Mouse (Mus musculus) hindbrain, embryonic 15.5 days (tissue): ENCODE results near the gene Dusp2. TPM values are rescaled to one million over a fixed set of nuclear protein-coding genes. Genes with fewer than 3 reads are reported as not detected.
"Not testable (repeated sequence)": the region's sequence is repeated elsewhere in the genome, so short reads cannot be mapped to it uniquely, and the experiment has no call there.

Source experiments
- ATAC-seq: fragments of 200-750 bp; cut with Nextera tagmentation; 2 replicates; pipeline ENCODE4 v1.8.0; 2017; ENCODE audit warnings: low read depth, moderate number of reproducible peaks, moderate TSS enrichment; ENCODE audit not compliant: low FRiP score
- H3K27ac ChIP-seq: fragments of 300-500 bp; sonication (generic); replicated peaks from 2 replicates; pipeline ENCODE4 v1.5.1; 2015; ENCODE audit warnings: mild to moderate bottlenecking, inconsistent platforms
- H3K27me3 ChIP-seq: fragments of 300-500 bp; sonication (generic); 2 replicates; pipeline ENCODE4 v1.6.1; 2015; ENCODE audit warnings: control low read depth, inconsistent platforms
- H3K36me3 ChIP-seq: fragments of 300-500 bp; sonication (generic); 2 replicates; pipeline ENCODE4 v1.6.1; 2015; ENCODE audit warnings: control low read depth, inconsistent platforms
- H3K4me1 ChIP-seq: fragments of 300-500 bp; sonication (generic); replicated peaks from 2 replicates; pipeline ENCODE4 v1.6.1; 2015; ENCODE audit warnings: control low read depth, inconsistent platforms
- H3K4me2 ChIP-seq: fragments of 300-500 bp; sonication (generic); 2 replicates; pipeline ENCODE4 v1.6.1; 2015; ENCODE audit warnings: moderate library complexity, mild to moderate bottlenecking, inconsistent platforms
- H3K4me3 ChIP-seq: fragments of 300-500 bp; sonication (generic); 2 replicates; pipeline ENCODE4 v1.5.1; 2015; ENCODE audit warnings: mild to moderate bottlenecking, inconsistent platforms
- H3K9ac ChIP-seq: fragments of 300-500 bp; sonication (generic); 2 replicates; pipeline ENCODE4 v1.6.1; 2015; ENCODE audit warnings: inconsistent platforms
- H3K9me3 ChIP-seq: fragments of 300-500 bp; sonication (generic); 2 replicates; pipeline ENCODE4 v1.6.1; 2016; ENCODE audit warnings: control low read depth, inconsistent platforms
- WGBS: fragments of 180-500 bp; shearing (Covaris S2); methylation state at CpG from one replicate; pipeline ENCODE4 v1.1.7; 2015; 5-methylcytosine and 5-hydroxymethylcytosine counted together
- polyA plus RNA-seq: library from polyadenylated mRNA; unstranded; fragments of >200 nt; fragmentation: Nextera tagmentation; extraction: Ambion mirVana; gene quantifications from 2 replicates; pipeline ENCODE4 v1.2.1, GENCODE M21; 2015

Dusp2 gene
- 13.0 and 14.2 TPM in 2 replicates for polyA plus RNA-seq

DNA sequence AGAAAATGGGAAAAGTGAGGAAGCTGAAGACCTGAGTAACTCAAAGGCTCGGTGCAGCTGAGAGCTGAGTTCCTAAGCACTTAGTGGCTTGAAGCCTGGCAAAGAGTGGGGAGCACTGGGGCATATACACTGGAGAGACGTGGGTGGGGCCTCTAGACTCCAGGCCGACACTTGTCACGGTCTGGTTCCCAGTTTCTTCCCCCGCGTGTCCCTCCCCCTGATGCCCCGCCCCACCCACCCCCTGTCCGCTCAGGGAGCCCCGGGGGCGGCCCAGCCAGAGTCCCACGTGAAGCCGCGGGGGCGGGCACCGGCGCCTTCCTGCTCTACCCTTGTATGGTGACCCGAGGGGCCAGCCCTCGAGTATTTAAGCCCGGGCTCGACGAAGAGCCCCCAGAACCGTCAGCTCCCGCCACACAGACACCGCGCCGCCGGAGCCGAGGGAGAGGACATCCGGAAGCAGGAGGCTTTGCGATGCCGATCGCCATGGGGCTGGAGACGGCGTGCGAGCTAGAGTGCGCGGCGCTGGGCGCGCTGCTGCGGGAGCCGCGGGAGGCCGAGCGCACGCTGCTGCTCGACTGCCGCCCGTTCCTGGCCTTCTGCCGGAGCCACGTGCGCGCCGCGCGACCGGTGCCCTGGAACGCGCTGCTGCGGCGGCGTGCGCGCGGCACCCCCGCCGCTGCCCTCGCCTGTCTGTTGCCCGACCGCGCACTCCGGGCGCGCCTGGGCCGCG lies at the start of gene Dusp2:
TSS of gene Dusp2 (plus strand) at position 393 of the 730 bp plus-strand sequence.
- Histone ChIP-seq H3K4me1 (peaks cover 19% of the 10 kb centered on the region), H3K4me2 (peak within 1 kb of the TSS; percentile 93), H3K27me3 (peaks cover 23% of the 10 kb centered on the region), H3K36me3 (no peaks in the 10 kb centered on the region), H3K9me3 (no peaks in the 10 kb centered on the region), H3K27ac (peak within 1 kb of the TSS; percentile 18), H3K9ac (peak within 1 kb of the TSS; percentile 53), H3K4me3 (peak within 1 kb of the TSS; percentile 53)
- WGBS: under 1% methylated on average over 62 of the region's 76 CpGs
- ATAC-seq: peak; percentile 86

DNA sequence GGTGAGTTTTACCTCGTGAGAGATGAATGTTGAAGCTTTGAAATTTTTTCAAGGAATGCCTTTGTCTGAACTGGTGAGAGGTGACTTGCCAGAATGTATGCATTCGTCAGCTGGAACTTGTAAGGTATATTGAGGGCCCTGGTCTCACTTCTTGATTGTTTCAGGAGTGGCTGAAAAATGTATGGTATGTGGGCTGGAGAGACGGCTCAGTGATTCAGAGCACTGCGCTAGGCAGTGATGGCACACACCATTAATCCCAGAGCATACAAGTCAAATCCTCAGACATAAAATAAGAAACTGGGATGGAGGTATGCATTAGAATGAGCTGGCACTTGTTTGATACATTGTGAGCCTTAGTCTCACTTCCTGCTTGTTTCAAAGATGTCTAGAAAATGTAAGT lies 43.7 kb upstream of the Dusp2 start:
- H3K36me3 ChIP-seq: peaks cover 63% of the 10 kb centered on the region

DNA sequence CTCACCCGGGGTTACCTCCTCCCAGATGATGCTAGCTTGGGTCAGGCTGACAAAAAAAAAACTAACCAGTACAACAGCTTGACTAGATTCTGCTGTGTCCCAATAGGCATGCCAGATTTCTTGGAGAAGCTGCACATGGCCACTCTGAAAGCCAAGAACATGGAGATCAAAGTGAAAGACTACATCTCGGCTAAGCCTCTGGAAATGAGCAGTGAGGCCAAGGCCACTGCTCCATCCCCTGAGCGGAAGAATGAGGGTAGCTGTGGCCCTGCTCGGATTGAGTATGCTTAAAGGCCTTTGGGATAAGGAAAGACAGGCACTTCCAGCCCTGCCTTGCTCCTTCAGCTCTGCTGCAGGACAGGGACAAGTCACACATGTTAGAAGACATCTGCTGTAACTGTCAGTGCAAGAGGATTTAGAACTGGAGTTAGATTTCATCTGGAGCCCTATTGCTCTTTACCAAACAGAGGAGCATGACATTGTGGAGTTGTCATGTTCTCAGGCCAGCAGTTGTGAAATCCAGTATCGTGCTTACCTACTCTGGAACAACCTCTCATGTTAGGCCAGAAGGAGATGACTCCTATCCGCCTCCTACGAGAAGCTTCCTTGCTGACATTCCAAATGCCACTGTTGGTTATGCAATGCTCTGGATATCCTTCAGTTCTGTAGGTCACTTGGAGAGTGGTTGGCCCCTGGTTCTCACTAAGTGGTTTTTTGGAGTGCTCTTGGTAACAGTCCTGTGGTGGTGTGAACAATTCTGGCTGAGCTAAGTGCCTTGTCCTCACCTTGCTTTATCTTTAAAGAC lies 38.8 kb upstream of the Dusp2 start:
- no peaks in the 10 kb centered on the region for H3K9me3 ChIP-seq
- H3K9ac ChIP-seq: no peak overlapping the region
- no peak overlapping the region for H3K27ac ChIP-seq
- WGBS: 95% methylated on average over 7 of the region's 7 CpGs
- no peak overlapping the region for H3K4me3 ChIP-seq
- H3K4me1 ChIP-seq: no peaks in the 10 kb centered on the region
- no peaks in the 10 kb centered on the region for H3K27me3 ChIP-seq
- no peak overlapping the region for H3K4me2 ChIP-seq
- peaks cover 86% of the 10 kb centered on the region for H3K36me3 ChIP-seq
- ATAC-seq: no peak

More for the DNA sequence above, 43.7 kb upstream of the Dusp2 start:
- H3K4me3 ChIP-seq: no peak overlapping the region
- no peaks in the 10 kb centered on the region for H3K9me3 ChIP-seq
- H3K9ac ChIP-seq: no peak overlapping the region
- no peak overlapping the region for H3K4me2 ChIP-seq
- no peak overlapping the region for H3K27ac ChIP-seq
- WGBS: 90% methylated on average over 4 of the region's 4 CpGs
- ATAC-seq: no peak
- no peaks in the 10 kb centered on the region for H3K4me1 ChIP-seq
- no peaks in the 10 kb centered on the region for H3K27me3 ChIP-seq

DNA sequence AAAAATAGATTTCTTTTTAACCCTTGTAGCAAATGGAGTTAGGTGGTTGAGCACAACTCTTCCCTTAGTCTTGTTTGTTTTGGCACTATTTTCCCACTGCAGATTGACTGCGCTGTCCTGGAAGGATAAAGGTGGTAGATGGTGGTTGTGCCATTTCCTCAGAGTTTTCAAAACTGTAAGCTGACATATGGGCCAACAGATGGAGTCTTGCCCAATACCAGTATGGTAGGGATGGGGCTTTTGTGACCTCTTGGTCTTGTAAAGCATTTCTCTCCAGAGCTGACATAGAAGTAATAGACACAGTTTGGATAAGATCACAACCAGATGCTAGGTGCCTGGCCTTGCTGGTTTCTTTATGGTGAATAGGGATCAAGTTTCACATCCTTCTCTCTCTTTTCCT lies 37.9 kb upstream of the Dusp2 start:
- no peak for ATAC-seq
- no peak overlapping the region for H3K9ac ChIP-seq
- no peaks in the 10 kb centered on the region for H3K4me1 ChIP-seq
- H3K9me3 ChIP-seq: no peaks in the 10 kb centered on the region
- peaks cover 80% of the 10 kb centered on the region for H3K36me3 ChIP-seq
- no peaks in the 10 kb centered on the region for H3K27me3 ChIP-seq
- 100% methylated on average over 1 of the region's 1 CpGs for WGBS
- H3K4me3 ChIP-seq: no peak overlapping the region
- H3K4me2 ChIP-seq: no peak overlapping the region
- H3K27ac ChIP-seq: no peak overlapping the region

DNA sequence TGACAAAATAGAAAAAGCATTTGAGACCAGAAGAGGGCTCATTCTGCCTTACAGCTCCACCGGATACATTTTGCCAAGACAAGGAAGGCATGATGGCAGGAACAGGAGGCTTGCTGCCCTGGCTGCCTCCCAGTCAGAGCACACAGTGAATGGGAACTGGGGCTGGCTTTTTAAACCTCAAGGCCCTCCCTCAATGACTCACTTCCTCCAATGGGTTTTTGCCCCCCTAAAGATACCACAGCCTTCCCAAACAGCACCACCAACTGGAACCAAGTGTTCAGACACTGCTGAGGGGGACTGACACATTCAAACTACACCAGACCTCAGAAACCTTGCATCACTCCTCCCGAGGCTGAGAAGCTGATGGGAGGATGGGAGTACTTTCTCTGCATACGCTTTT lies 35.3 kb upstream of the Dusp2 start:
- H3K4me2 ChIP-seq: no peak overlapping the region
- 88% methylated on average over 3 of the region's 3 CpGs for WGBS
- ATAC-seq: no peak

DNA sequence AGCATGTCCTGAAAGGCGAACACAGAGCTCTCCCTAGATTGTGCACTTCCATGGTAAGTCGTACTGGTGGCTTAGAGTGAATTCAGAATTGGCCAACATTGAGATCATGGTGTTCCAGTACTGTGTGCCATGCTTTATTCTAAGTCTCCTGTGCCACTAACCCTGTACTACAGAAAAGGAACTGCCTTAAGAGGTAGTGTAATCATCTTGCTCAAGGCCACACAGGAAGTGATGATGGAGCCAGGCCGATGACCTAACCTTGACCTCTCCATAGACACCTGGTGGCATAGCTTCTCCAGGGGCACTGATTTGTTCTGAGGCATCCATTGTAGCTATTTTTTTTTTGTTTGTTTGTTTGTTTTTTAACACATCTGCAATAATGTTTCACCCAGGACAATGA lies 34.1 kb upstream of the Dusp2 start:
- H3K36me3 ChIP-seq: peaks cover 46% of the 10 kb centered on the region
- ATAC-seq: no peak
- H3K27ac ChIP-seq: no peak overlapping the region
- 96% methylated on average over 3 of the region's 3 CpGs for WGBS
- H3K4me3 ChIP-seq: no peak overlapping the region
- no peaks in the 10 kb centered on the region for H3K9me3 ChIP-seq
- H3K27me3 ChIP-seq: no peaks in the 10 kb centered on the region
- H3K4me2 ChIP-seq: no peak overlapping the region
- H3K4me1 ChIP-seq: no peaks in the 10 kb centered on the region
- no peak overlapping the region for H3K9ac ChIP-seq

More for the DNA sequence above, 35.3 kb upstream of the Dusp2 start:
- Histone ChIP-seq H3K9me3 (no peaks in the 10 kb centered on the region), H3K36me3 (peaks cover 58% of the 10 kb centered on the region), H3K4me3 (no peak overlapping the region), H3K27me3 (no peaks in the 10 kb centered on the region), H3K9ac (no peak overlapping the region), H3K4me1 (no peaks in the 10 kb centered on the region), H3K27ac (no peak overlapping the region)

DNA sequence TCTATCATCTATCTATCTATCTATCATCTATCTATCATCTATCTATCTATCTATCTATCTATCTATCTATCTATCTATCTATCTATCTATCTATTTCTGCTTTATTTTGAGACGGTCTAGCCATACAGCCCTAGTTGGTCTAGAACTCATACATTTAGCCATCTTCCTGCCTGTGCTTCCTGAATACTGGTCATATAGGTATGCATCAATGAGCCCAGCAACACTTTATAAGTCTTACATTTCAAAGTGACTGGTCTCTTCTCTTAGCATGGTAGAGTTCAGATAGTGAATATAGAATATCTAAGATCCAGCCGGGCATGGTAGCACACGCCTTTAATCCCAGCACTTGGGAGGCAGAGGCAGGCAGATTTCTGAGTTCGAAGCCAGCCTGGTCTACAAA lies 31.8 kb upstream of the Dusp2 start:
- not testable (repeated sequence) for H3K4me2 ChIP-seq, H3K4me3 ChIP-seq, H3K27me3 ChIP-seq, ATAC-seq, H3K4me1 ChIP-seq, H3K27ac ChIP-seq, H3K9ac ChIP-seq, H3K9me3 ChIP-seq
- WGBS: 96% methylated on average over 4 of the region's 4 CpGs
- H3K36me3 ChIP-seq: peaks cover 23% of the 10 kb centered on the region

DNA sequence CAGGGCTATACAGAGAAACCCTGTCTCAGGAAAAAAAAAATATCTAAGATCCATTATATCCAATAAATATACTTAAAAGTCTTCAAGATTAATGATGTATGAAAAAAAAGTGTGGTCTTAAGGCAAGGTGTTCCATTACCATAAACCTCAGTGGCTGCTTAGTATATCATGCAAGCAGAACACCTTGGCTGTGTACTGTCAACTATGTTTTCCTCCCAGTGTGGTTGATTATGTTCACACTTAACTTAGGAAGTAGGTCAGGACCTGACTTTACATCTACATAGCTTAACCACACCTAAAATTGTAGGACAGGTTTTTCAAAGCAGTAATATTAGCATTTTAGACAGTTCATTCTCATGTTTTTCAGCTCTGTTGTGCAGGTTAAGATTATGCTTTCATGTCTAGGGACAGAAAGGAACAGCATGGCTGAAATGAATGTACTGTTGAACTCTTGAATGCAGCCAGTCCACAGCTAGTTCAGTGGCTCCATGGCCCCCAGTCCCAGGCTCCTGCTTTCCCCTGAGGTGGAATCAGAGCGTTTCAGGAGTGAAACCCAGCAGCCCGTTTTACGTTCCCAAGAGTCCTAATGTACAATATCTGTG lies 31.2 kb upstream of the Dusp2 start:
- no peaks in the 10 kb centered on the region for H3K4me1 ChIP-seq
- no peak for ATAC-seq
- no peak overlapping the region for H3K4me3 ChIP-seq
- 89% methylated on average over 3 of the region's 3 CpGs for WGBS
- H3K27ac ChIP-seq: no peak overlapping the region
- no peaks in the 10 kb centered on the region for H3K27me3 ChIP-seq
- H3K4me2 ChIP-seq: no peak overlapping the region
- peaks cover 19% of the 10 kb centered on the region for H3K36me3 ChIP-seq
- no peak overlapping the region for H3K9ac ChIP-seq
- H3K9me3 ChIP-seq: no peaks in the 10 kb centered on the region

DNA sequence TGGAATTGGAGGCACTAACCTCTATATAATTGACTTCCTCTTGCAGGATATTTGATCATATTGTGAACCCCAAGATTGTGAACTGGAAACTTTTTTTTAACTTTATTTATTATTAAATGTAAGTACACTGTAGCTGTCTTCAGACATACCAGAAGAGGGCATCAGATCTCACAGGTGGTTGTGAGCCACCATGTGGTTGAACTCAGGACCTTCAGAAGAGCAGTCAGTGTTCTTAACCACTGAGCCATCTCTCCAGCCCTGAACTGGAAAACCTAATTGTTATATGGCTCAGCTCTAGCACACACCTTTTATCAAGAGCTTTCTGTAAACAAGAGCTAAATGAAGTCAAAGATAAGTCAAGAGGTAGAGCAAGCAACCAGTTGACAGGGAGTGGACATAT lies 29.8 kb upstream of the Dusp2 start:
- no peak for ATAC-seq
- Histone ChIP-seq H3K9me3 (no peaks in the 10 kb centered on the region), H3K27me3 (no peaks in the 10 kb centered on the region), H3K36me3 (peaks cover 7% of the 10 kb centered on the region; the same call in 1 of the 2 replicates), H3K27ac (no peak overlapping the region), H3K4me2 (no peak overlapping the region), H3K4me3 (no peak overlapping the region), H3K9ac (no peak overlapping the region), H3K4me1 (no peaks in the 10 kb centered on the region)

DNA sequence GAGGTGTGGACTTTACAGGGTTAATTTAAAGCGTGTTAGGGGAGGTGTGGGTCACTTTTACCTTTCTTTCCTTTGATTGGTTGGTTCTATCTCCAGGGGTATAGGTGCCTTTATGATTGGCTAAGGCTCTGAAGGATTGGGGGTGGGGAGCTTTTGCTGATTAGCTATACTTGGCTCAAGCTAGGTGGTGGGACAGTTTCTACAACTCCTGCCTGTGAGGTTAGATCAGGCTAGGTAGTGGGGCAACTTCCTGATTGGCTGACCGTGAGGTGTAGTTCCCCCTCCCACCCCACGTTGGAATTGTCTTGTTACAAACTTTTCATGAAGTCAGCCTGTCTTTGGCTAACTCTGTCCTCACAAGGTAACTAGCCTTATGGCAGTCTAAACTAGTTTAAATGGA lies 28.8 kb upstream of the Dusp2 start:
- Histone ChIP-seq H3K9ac (no peak overlapping the region), H3K4me3 (no peak overlapping the region), H3K9me3 (no peaks in the 10 kb centered on the region), H3K4me2 (no peak overlapping the region), H3K27ac (no peak overlapping the region), H3K27me3 (no peaks in the 10 kb centered on the region), H3K4me1 (no peaks in the 10 kb centered on the region), H3K36me3 (no peaks in the 10 kb centered on the region)
- no peak for ATAC-seq
- 51% methylated on average over 3 of the region's 3 CpGs for WGBS

DNA sequence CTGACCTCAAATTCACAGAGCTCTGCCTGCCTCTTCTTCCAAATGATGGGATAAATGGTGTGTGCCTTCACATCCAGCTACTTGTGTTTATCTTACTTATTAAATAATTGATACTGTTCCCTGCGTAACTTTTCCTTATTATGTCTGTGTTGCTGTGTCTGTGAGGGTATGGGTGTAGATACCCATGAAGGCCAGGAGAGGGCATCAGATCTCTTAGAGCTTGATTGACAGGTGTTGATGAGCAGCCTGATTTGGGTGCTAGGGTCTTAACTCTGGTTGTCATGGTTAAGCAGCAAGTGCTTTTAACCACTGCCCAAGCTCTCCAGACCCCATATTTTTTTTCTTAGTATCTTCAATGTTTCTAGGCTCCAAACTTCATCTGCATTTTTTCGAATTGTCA lies 27.3 kb upstream of the Dusp2 start:
- no peaks in the 10 kb centered on the region for H3K27me3 ChIP-seq
- no peak overlapping the region for H3K4me3 ChIP-seq
- no peak for ATAC-seq
- H3K4me2 ChIP-seq: no peak overlapping the region
- H3K9ac ChIP-seq: no peak overlapping the region
- H3K4me1 ChIP-seq: no peaks in the 10 kb centered on the region
- WGBS: 93% methylated on average over 2 of the region's 2 CpGs
- no peaks in the 10 kb centered on the region for H3K36me3 ChIP-seq
- no peak overlapping the region for H3K27ac ChIP-seq
- H3K9me3 ChIP-seq: no peaks in the 10 kb centered on the region

DNA sequence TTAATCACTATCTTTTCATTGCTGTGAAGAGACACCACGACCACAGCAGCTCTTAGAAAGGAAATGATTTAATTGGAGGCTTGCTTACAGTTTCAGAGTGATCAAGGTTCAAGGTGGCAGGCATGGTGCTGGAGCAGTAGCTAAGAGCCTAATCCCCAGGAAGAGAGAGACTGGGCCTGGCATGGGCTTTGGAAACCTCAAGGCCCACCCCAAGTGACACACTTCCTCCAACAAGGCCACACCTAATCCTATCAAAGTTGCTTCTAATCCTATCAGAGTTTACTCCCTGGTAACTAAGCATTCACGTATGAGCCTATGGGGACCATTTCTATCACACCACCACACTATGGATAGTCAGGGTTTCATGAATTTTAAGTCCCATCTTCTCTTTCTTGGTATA lies 25.7 kb upstream of the Dusp2 start:
- no peaks in the 10 kb centered on the region for H3K27me3 ChIP-seq
- no peaks in the 10 kb centered on the region for H3K4me1 ChIP-seq
- ATAC-seq: no peak
- H3K9me3 ChIP-seq: no peaks in the 10 kb centered on the region
- no peaks in the 10 kb centered on the region for H3K36me3 ChIP-seq
- no peak overlapping the region for H3K9ac ChIP-seq
- WGBS: 72% methylated on average over 2 of the region's 2 CpGs
- no peak overlapping the region for H3K4me3 ChIP-seq
- H3K27ac ChIP-seq: no peak overlapping the region
- no peak overlapping the region for H3K4me2 ChIP-seq
